Mouse (Mus musculus) liver, postnatal 0 days (tissue): ENCODE data around the gene Rbm47. TPM values are rescaled to one million over a fixed set of nuclear protein-coding genes. Genes with fewer than 3 reads are reported as not detected.

Source experiments
- ATAC-seq: fragments of 200-750 bp; cut with Nextera tagmentation; 2 replicates; pipeline ENCODE4 v1.8.0; 2017; ENCODE audit warnings: mild to moderate bottlenecking, moderate library complexity
- DNase-seq: peaks from one replicate; pipeline ENCODE4 v3.0.0-alpha.2; 2016
- H3K27ac ChIP-seq: fragments of 300-500 bp; sonication (generic); 2 replicates; pipeline ENCODE4 v1.5.1; 2014; ENCODE audit warnings: antibody characterized with exemption, moderate library complexity, mild to moderate bottlenecking, low read depth
- H3K27me3 ChIP-seq: fragments of 300-500 bp; sonication (generic); 2 replicates; pipeline ENCODE4 v1.6.1; 2014; ENCODE audit warnings: low read length, control low read depth, mixed read lengths; ENCODE audit not compliant: insufficient read depth
- H3K36me3 ChIP-seq: fragments of 300-500 bp; sonication (generic); replicated peaks from 2 replicates; pipeline ENCODE4 v1.6.1; 2014; ENCODE audit warnings: mild to moderate bottlenecking, control low read depth, low read length, moderate library complexity, mixed read lengths; ENCODE audit not compliant: insufficient read depth
- H3K4me1 ChIP-seq: fragments of 300-500 bp; sonication (generic); 2 replicates; pipeline ENCODE4 v1.6.1; 2014; ENCODE audit warnings: antibody characterized with exemption, mild to moderate bottlenecking, control low read depth; ENCODE audit not compliant: insufficient read depth
- H3K4me2 ChIP-seq: fragments of 300-500 bp; sonication (generic); 2 replicates; pipeline ENCODE4 v1.6.1; 2014; ENCODE audit warnings: low read depth, mild to moderate bottlenecking, low read length, moderate library complexity, mixed read lengths
- H3K4me3 ChIP-seq: fragments of 300-500 bp; sonication (generic); 2 replicates; pipeline ENCODE4 v1.5.1; 2014; ENCODE audit warnings: low read depth, low read length
- H3K9ac ChIP-seq: fragments of 300-500 bp; sonication (generic); replicated peaks from 2 replicates; pipeline ENCODE4 v1.6.1; 2014; ENCODE audit warnings: mild to moderate bottlenecking, moderate library complexity
- H3K9me3 ChIP-seq: fragments of 300-500 bp; sonication (generic); 2 replicates; pipeline ENCODE4 v1.6.1; 2016; ENCODE audit warnings: mild to moderate bottlenecking, control low read depth, low read length, mixed read lengths
- CTCF ChIP-seq: sonication (generic); IDR thresholded peaks from 2 replicates; pipeline ENCODE4 v1.5.1; 2016; ENCODE audit warnings: antibody characterized with exemption, low read depth
- EP300 ChIP-seq: IDR thresholded peaks from 2 replicates; pipeline ENCODE4 v1.6.1; 2016; ENCODE audit warnings: antibody characterized with exemption, low read depth, mild to moderate bottlenecking
- WGBS: fragments of 180-500 bp; shearing (Covaris S2); extraction: QIAGEN DNeasy Blood & Tissue Kit; methylation state at CpG from one replicate; pipeline ENCODE4 v1.1.7; 2014; ENCODE audit not compliant: insufficient replicate concordance; 5-methylcytosine and 5-hydroxymethylcytosine counted together
- polyA plus RNA-seq: library from polyadenylated mRNA; unstranded; fragments of >200 nt; fragmentation: Nextera tagmentation; extraction: Ambion mirVana; gene quantifications from 2 replicates; pipeline ENCODE4 v1.2.1, GENCODE M21; 2015

Rbm47 gene
- polyA plus RNA-seq, 1 experiment from 2014 or later, result 22.8 TPM

GRCm38 (mm10) chr5:66067219-66067618 lies 105.7 kb downstream of the Rbm47 start:
- Histone ChIP-seq H3K27me3 (no peaks in the 10 kb centered on the region), H3K27ac (peak overlapping the region; percentile 55; the same call in 1 of the 2 replicates), H3K4me3 (no peak overlapping the region), H3K9me3 (no peaks in the 10 kb centered on the region), H3K4me2 (peak overlapping the region; percentile 35; the same call in 1 of the 2 replicates), H3K9ac (no peak overlapping the region), H3K4me1 (peaks cover 27% of the 10 kb centered on the region), H3K36me3 (no peaks in the 10 kb centered on the region; the same call in 1 of the 2 replicates)
- ATAC-seq (no peak), DNase-seq (no peak)
- TF ChIP-seq EP300 (no peak), CTCF (no peak)
- WGBS, result 36% methylated on average over 7 of the region's 7 CpGs

GRCm38 (mm10) chr5:66062930-66063220 lies 110.0 kb downstream of the Rbm47 start:
- Histone ChIP-seq H3K27ac (peak overlapping the region; percentile 62), H3K4me3 (no peak overlapping the region), H3K4me1 (peaks cover 21% of the 10 kb centered on the region), H3K9ac (no peak overlapping the region), H3K27me3 (no peaks in the 10 kb centered on the region), H3K9me3 (no peaks in the 10 kb centered on the region), H3K36me3 (no peaks in the 10 kb centered on the region; the same call in 1 of the 2 replicates), H3K4me2 (0 out of 2 replicates have a peak overlapping the region, but pooled peaks have one; percentile 9)
- TF ChIP-seq EP300, result no peak
- TF ChIP-seq CTCF, result no peak
- DNase-seq (no peak), ATAC-seq (0 out of 2 replicates have a peak, but pooled peaks have one; percentile 8)
- 59% methylated on average over 3 of the region's 3 CpGs for WGBS

GRCm38 (mm10) chr5:66062046-66062929 lies 110.6 kb downstream of the Rbm47 start:
- Histone ChIP-seq H3K9me3 (no peaks in the 10 kb centered on the region), H3K36me3 (no peaks in the 10 kb centered on the region; the same call in 1 of the 2 replicates), H3K9ac (no peak overlapping the region), H3K27me3 (no peaks in the 10 kb centered on the region), H3K27ac (peak overlapping the region; percentile 62), H3K4me3 (no peak overlapping the region), H3K4me1 (peaks cover 18% of the 10 kb centered on the region), H3K4me2 (0 out of 2 replicates have a peak overlapping the region, but pooled peaks have one; percentile 9)
- 63% methylated on average over 19 of the region's 19 CpGs for WGBS
- DNase-seq, result no peak
- TF ChIP-seq EP300 (no peak), CTCF (no peak)
- ATAC-seq, result peak; percentile 86

GRCm38 (mm10) chr5:66061667-66062045 lies 111.3 kb downstream of the Rbm47 start:
- H3K4me3 ChIP-seq, result no peak overlapping the region
- DNase-seq (no peak), ATAC-seq (no peak)
- peaks cover under 1% of the 10 kb centered on the region; the same call in 1 of the 2 replicates for H3K36me3 ChIP-seq
- 0 out of 2 replicates have a peak overlapping the region, but pooled peaks have one; percentile 62 for H3K27ac ChIP-seq
- H3K9me3 ChIP-seq, result no peaks in the 10 kb centered on the region
- WGBS, result 79% methylated on average over 4 of the region's 4 CpGs
- peaks cover 14% of the 10 kb centered on the region for H3K4me1 ChIP-seq
- no peak overlapping the region for H3K4me2 ChIP-seq
- TF ChIP-seq CTCF (no peak), EP300 (no peak)
- H3K27me3 ChIP-seq, result no peaks in the 10 kb centered on the region
- no peak overlapping the region for H3K9ac ChIP-seq

GRCm38 (mm10) chr5:66058844-66059243 lies 114.1 kb downstream of the Rbm47 start:
- Histone ChIP-seq H3K9ac (no peak overlapping the region), H3K9me3 (no peaks in the 10 kb centered on the region), H3K4me3 (no peak overlapping the region), H3K4me2 (no peak overlapping the region), H3K4me1 (peaks cover 11% of the 10 kb centered on the region), H3K36me3 (peaks cover 3% of the 10 kb centered on the region; the same call in 1 of the 2 replicates), H3K27me3 (no peaks in the 10 kb centered on the region), H3K27ac (no peak overlapping the region)
- no peak for ATAC-seq
- 80% methylated on average over 5 of the region's 5 CpGs for WGBS
- DNase-seq, result no peak
- no peak for TF ChIP-seq EP300
- no peak for TF ChIP-seq CTCF

- TF ChIP-seq EP300 (no peak), CTCF (peak; percentile 58)
- ATAC-seq (no peak), DNase-seq (no peak)
- Histone ChIP-seq H3K4me2 (no peak overlapping the region), H3K36me3 (peaks cover 3% of the 10 kb centered on the region; the same call in 1 of the 2 replicates), H3K9ac (no peak overlapping the region), H3K9me3 (no peaks in the 10 kb centered on the region), H3K27me3 (no peaks in the 10 kb centered on the region), H3K4me1 (peaks cover 4% of the 10 kb centered on the region; the same call in 1 of the 2 replicates), H3K27ac (no peak overlapping the region), H3K4me3 (no peak overlapping the region)
- 78% methylated on average over 4 of the region's 4 CpGs for WGBS
Measured at GRCm38 (mm10) chr5:66056680-66057079, 116.2 kb downstream of the Rbm47 start.
